Mouse (Mus musculus): ENCODE measurements around the gene Rfx2.

DNA sequence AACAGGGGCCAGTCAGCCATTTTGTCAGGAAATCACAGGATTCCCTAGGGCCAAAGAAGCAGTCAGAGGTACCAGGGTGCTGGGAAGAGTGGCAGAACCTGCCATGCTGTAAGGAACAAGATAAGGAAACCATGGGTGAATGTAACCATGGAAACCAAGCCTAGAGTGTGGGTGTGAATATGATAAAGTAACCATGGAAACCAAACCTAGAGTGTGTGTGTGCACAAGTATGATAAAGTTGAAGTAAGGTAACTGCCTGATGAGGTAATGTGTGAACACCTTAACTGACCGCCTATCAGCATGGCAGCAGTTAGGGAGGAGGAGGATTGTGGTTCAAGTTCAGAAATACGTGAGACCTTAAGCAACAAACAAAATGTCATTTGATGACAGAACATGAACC, 4.1 kb downstream of the Rfx2 start:
- TF ChIP-seq GATA1 (IDR thresholded peaks at IDR 0.05; ENCODE audit: borderline replicate concordance, low read length) = no peak
- TF ChIP-seq FLI1 (IDR thresholded peaks at IDR 0.05; ENCODE audit: low read length) = no peak
